Mouse (Mus musculus) forelimb bud, embryonic 11.5 days (tissue): ENCODE measurements at regions not wholly inside any gene's neighbourhood (a gene's known extent, or its start where the extent isn't known, plus 50 kb on each side); places are given as distances from the start of the nearest gene placed in this dataset.
"Not testable (repeated sequence)": the region's sequence is repeated elsewhere in the genome, so short reads cannot be mapped to it uniquely, and the experiment has no call there.

Experiments
- DNase-seq: peaks from one replicate; pipeline ENCODE4 v3.0.0-alpha.2; 2012; ENCODE audit warnings: low read depth, low spot score

- no peak for DNase-seq
Measured at GRCm38 (mm10) chr7:75360874-75361273, 51.8 kb upstream of the Sv2b start.

DNA sequence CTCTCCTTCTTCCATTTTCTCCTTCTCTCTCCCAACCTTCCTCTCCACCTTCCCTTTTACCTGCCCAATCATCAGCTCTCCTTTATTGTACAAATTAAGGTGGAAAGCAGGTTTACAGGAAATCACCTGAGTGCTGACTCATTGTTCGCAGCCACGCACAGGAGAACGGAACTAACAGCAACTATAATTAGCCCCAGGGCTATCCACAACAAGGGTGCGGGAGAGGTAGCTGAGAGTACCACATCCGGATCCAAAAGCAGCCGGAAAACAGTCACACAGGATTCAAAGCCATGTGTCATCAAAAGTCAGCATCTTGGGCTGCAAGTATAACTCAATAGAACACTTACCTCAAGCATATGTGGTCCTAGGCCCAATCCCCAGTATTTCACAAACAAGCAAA lies 53.5 kb upstream of the Sv2b start:
- DNase-seq = no peak

GRCm38 (mm10) chr7:75365480-75365879 lies 56.4 kb upstream of the Sv2b start:
- DNase-seq = no peak

- DNase-seq = peak; percentile 78
Measured at GRCm38 (mm10) chr7:75366285-75366882, 57.3 kb upstream of the Sv2b start.

GRCm38 (mm10) chr7:75368315-75368714 lies 59.3 kb upstream of the Sv2b start:
- no peak for DNase-seq

- DNase-seq = no peak
Measured at GRCm38 (mm10) chr7:75369366-75369765, 60.3 kb upstream of the Sv2b start.

- peak; percentile 63 for DNase-seq
Measured at GRCm38 (mm10) chr7:75370595-75371519, 61.8 kb upstream of the Sv2b start.

- DNase-seq = no peak
Measured at GRCm38 (mm10) chr7:75371520-75371876, 62.4 kb upstream of the Sv2b start.

DNA sequence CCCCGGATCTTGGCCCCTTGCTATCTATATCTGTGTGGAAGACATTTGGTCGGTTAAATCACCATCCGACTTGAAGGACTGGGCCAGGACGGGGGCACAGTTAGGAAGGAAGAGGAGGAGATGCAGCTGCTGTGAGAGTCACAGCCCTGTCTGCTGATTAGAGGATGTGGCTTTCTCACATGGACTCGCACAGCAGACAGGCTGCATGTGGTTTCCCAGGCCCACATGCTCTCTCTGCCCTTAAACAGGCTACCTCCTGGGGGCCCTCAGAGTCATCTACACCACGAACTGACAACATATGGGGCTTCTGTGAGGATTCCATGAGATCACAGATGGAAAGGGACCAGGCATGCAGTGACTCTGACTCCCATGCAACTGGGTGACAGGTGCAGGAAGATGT lies 62.9 kb upstream of the Sv2b start:
- DNase-seq = no peak

- no peak for DNase-seq
Measured at GRCm38 (mm10) chr7:75372892-75373444, 63.9 kb upstream of the Sv2b start.

DNA sequence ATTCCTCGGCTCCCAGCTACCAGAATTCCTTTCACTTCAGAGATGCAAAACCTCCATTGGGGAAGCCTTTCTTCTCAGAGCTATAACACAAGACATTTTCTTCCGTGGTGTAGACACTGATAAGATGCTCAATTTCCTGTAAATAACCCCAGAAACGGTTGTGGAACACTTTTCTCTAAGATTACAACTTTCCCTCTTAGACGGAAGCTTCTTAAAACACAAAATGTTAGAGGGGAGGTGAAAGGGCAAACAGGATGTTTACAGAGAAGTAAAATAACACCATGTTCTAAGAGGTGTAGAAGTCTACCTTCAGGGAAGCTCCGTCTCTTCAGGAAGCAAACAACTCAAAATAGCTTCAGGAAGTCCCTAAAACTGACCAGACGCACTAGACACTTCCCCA lies 65.4 kb upstream of the Sv2b start:
- no peak for DNase-seq

GRCm38 (mm10) chr7:75379595-75379994 lies 70.5 kb upstream of the Sv2b start:
- DNase-seq = no peak

- no peak for DNase-seq
Measured at GRCm38 (mm10) chr7:75384506-75384911, 70.8 kb upstream of the Akap13 start.

DNA sequence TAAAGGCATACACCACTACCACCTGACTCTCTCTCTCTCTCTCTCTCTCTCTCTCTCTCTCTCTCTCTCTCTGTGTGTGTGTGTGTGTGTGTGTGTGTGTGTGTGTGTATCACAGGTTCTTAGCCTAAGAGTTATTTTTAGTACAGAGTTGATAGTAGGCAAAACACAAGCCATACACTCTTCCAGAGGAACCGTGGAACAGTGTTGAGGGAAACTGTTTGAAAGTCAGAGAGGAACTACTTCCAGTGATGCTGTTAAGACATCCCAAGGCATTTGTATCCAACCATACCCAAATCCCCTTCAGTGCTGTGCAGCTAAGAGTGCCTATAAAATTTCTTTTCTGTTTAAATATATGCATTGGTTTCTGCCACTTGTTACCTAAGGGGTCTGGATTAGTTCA lies 68.3 kb upstream of the Akap13 start:
- DNase-seq = no peak

DNA sequence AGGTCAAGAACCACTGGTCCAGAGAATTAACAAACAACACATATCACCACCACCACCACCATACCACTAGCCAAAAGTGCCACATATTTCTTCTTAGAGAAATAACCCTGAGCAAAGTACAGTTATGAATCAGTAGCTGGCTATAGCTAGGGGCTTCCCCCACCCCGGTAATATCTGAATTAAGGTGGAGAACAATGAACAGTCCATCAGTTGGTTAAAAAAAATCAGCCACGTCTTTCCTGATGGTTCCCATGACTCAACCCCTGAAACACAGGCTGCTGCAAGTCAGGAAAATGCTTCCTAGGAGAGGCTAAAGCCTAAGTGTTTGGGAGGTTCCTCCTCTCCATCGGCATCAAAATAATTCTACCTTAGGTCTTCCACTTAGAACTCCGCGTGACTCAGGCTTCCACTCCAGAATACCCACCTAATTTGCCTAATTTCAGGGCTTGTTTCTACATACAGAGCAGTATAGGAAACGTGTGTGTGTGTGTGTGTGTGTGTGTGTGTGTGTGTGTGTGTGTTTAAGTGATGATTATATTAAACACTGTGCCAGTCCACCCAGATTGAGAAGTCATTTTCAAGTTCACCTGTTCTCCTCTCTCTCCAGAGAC lies 67.4 kb upstream of the Akap13 start:
- DNase-seq = no peak

GRCm38 (mm10) chr7:75390162-75390561 lies 65.2 kb upstream of the Akap13 start:
- DNase-seq = no peak

- DNase-seq = no peak
Measured at GRCm38 (mm10) chr7:75392783-75393182, 62.6 kb upstream of the Akap13 start.

DNA sequence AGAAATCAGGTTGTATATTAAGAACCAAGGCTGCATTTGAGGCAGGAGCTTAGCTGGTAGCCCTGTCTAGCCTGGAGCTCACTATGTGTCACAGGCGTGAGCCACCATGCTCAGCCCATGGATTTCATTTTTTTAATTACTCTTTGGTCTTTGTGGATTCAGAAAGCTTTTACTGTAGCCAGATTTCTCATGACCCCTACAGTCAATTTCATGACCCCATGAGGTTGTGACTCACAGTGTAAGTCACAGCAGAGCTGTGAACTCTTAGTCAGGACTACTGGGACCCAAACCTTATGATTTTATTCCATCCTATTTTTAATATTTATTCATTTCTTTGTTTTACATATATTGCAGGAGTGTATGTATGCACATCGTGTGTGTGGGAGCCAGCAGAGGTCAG lies 61.9 kb upstream of the Akap13 start:
- DNase-seq = no peak

GRCm38 (mm10) chr7:75394866-75395580 lies 60.3 kb upstream of the Akap13 start:
- DNase-seq = no peak

- DNase-seq = no peak
Measured at GRCm38 (mm10) chr7:75397559-75397958, 57.8 kb upstream of the Akap13 start.

DNA sequence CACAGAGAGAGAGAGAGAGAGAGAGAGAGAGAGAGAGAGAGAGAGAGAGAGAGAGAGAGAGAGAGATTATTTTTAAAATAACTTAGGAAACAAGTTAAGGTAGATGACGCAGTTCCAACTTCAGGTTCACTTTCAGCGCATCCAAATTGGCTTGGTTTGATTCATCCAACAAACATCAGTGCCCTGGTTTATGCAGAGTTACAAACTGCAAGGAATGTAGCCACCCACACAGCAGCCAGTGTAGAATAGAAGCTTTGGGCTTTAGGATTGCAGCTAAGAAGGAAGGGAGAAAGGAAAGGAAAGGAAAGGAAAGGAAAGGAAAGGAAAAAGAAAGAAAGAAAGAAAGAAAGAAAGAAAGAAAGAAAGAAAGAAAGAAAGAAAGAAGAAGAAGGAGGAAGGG lies 56.9 kb upstream of the Akap13 start:
- not testable (repeated sequence) for DNase-seq
